Mouse (Mus musculus): ENCODE measurements around the gene Trim69. TPM values are rescaled to one million over a fixed set of nuclear protein-coding genes. Genes with fewer than 3 reads are reported as not detected.

The Trim69 gene
- polyA plus RNA-seq, 1 experiment from 2014 or later: not detected

DNA sequence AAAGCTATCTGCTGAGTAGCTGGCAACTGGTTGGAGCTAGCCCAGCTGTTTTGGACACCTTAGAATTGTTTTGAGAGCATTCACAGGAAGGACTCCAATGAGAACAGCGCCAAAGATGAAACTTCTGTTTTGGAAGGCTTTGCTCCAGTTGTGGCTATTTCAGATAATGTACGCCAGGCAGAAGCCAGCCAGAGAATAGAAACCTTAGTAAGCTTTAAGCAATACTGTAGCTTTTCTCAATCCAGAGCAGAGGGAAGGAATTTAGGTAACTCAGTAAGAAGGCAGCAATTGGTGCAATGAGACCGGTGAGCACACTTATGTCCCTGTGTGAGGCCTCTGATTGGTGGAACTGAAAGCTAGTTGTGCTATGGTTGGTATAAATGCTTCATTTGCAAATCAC is 17.4 kb upstream of the Trim69 start:
- Histone ChIP-seq H3K36me3 (no peaks in the 10 kb centered on the region), H3K9ac (no peak overlapping the region), H3K4me1 (0 out of 2 replicates have a peak, but pooled peaks cover 3% of the 10 kb centered on the region), H3K27ac (no peak overlapping the region), H3K9me3 (no peaks in the 10 kb centered on the region), H3K4me3 (no peak overlapping the region), H3K4me2 (replicated peaks) (no peak overlapping the region), H3K27me3 (replicated peaks) (no peaks in the 10 kb centered on the region)
- WGBS: 93% methylated on average over 3 of the region's 3 CpGs
- ATAC-seq (ENCODE audit: low FRiP score, low read depth): no peak

DNA sequence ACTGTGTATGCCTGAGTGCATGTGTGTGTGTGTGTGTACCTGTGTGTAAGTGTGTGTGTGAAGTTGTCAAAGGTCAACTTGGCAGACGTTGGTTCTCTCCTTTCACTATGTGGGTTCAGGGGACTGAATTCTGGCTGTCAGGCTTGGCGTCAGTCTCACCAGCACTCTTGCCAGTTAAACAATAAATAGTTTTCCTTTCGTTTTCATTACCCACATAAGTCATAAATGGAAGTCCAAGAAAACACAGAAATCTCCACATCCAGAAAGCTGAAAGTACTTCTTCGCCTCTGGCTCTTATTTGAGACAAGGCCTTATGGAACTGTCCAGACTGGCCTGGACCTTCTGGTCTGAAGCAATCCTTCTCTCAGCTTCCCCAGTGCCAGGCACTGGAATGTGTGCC is 14.7 kb upstream of the Trim69 start:
- ATAC-seq (ENCODE audit: low FRiP score, low read depth): no peak
- Histone ChIP-seq H3K4me3 (no peak overlapping the region), H3K27me3 (replicated peaks) (no peaks in the 10 kb centered on the region), H3K4me2 (replicated peaks) (no peak overlapping the region), H3K9me3 (no peaks in the 10 kb centered on the region), H3K4me1 (peaks cover 7% of the 10 kb centered on the region; the same call in 1 of the 2 replicates), H3K36me3 (no peaks in the 10 kb centered on the region), H3K27ac (no peak overlapping the region), H3K9ac (no peak overlapping the region)
- 74% methylated on average over 4 of the region's 4 CpGs for WGBS

DNA sequence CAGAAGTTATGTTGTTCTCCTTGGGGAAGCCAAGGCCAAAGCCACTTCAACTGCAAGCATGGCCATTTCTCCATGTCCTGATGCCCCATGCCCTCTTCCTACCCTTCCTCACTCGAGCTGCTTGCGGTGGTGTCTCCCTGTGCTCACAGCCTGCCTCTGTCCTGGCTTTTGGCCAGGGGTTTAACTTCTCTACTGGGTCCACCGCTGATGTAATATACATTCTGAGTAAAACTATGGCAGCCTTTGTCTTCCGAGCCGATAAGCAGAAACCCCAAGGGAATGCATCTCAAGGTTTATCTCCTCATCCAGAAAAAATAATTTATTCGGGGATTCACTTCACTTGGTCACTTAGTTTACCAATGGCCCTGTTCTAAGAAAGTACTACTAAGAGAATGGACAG is 13.8 kb upstream of the Trim69 start:
- Histone ChIP-seq H3K36me3 (no peaks in the 10 kb centered on the region), H3K27me3 (replicated peaks) (no peaks in the 10 kb centered on the region), H3K4me1 (peaks cover 7% of the 10 kb centered on the region; the same call in 1 of the 2 replicates), H3K4me3 (no peak overlapping the region), H3K4me2 (replicated peaks) (no peak overlapping the region), H3K9ac (no peak overlapping the region), H3K9me3 (no peaks in the 10 kb centered on the region), H3K27ac (no peak overlapping the region)
- WGBS: 78% methylated on average over 6 of the region's 6 CpGs
- no peak for ATAC-seq (ENCODE audit: low FRiP score, low read depth)

DNA sequence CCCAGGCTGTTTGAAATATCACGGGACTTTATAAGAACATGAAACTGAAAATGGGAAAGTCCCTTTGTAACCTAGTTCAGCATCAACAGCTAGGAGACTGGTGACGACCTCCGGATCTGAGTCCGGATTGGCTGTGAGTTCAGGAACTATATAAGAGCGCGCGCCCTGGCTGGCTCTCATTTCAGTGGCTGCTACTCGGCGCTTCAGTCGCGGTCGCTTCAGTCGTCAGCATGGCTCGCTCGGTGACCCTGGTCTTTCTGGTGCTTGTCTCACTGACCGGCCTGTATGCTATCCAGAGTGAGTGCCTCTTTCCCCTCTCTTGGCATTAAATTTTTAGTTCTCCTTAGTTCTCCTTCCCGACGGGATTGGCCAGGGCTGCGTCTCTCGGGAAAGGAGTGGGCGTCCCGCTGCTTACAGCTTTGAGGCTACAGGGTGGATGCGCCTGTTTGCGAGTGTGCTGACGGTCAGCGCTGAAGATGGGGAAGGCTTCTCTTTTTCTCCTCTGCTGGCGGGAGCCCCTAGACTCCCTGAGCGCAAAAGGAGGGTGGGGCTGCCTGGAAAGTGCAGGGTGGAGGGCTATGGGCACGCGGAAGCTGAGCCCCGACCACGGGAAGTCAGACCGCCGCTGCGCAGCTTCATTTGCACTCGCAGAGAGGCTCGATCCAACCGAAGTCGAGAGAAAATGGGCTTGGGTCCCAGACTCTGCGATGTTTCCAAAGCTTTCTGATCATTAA is 12.8 kb upstream of the Trim69 start, which contains the start of gene B2m:
B2m (plus strand) TSS at position 179 of the 734 bp plus-strand sequence.
- H3K4me2 ChIP-seq (replicated peaks): peak within 1 kb of the TSS; percentile 80
- peak within 1 kb of the TSS; percentile 70 for H3K9ac ChIP-seq
- no peaks in the 10 kb centered on the region for H3K27me3 ChIP-seq (replicated peaks)
- H3K4me3 ChIP-seq: peak within 1 kb of the TSS; percentile 63
- no peaks in the 10 kb centered on the region for H3K36me3 ChIP-seq
- ATAC-seq (ENCODE audit: low FRiP score, low read depth): peak; percentile 98
- H3K27ac ChIP-seq: peak within 1 kb of the TSS; percentile 26; the same call in 1 of the 2 replicates
- peaks cover 7% of the 10 kb centered on the region; the same call in 1 of the 2 replicates for H3K4me1 ChIP-seq
- H3K9me3 ChIP-seq: no peaks in the 10 kb centered on the region
- under 1% methylated on average over 40 of the region's 40 CpGs for WGBS

DNA sequence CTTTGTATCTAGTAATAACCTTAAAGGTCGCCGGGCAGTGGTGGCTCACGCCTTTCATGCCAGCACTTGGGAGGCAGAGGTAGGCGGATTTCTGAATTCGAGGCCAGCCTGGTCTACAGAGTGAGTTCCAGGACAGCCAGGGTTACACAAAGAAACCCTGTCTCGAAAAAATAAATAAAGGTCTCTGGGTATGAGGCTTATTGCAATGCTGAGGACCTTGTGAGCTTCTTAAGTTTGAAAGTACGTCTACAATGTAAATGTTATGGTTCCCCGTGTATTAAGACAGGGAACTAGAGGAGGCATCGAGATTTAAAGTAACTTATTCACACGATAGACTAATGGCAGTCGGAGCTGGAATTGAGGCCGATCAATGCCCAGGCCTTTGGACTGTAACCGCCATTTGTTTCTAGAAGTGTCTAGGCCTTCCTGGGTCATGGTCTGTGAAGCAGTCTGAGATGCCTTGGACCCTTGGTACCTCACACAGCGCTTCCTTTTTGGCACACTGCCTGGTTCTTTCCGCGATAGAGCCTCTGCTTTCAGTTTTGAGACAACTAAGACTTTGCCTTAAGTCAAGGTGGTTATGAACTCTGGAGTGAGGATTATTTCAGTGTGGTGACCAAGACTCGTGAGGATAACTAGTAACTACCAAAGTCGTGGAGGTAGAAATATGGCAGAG is 12.1 kb upstream of the Trim69 start:
- Histone ChIP-seq H3K36me3 (no peaks in the 10 kb centered on the region), H3K27me3 (replicated peaks) (no peaks in the 10 kb centered on the region), H3K4me1 (peaks cover 7% of the 10 kb centered on the region; the same call in 1 of the 2 replicates), H3K4me2 (replicated peaks) (peak overlapping the region; percentile 80), H3K9ac (peak overlapping the region; percentile 70), H3K27ac (no peak overlapping the region), H3K4me3 (peak overlapping the region; percentile 63), H3K9me3 (no peaks in the 10 kb centered on the region)
- 37% methylated on average over 18 of the region's 18 CpGs for WGBS
- peak; percentile 27; the same call in 1 of the 2 replicates for ATAC-seq (ENCODE audit: low FRiP score, low read depth)

DNA sequence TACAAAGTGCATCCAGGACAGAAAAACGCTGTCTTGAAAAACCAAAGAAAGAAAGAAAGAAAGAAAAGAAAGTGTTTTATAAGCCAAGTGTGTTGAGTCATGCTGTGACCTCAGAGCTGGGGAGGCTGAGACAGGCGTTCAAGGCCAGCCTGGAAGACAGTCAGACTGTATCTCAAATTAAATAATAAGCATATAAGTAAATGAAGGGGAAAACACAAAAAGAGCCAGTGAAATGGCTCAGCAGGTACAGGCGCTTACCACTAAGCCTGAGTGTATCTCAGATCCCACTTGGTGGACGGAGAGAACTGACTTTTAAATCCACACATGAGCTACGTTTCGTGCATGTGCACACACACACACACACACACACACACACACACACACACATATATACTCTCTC is 11.2 kb upstream of the Trim69 start:
- H3K4me1 ChIP-seq: peaks cover 7% of the 10 kb centered on the region; the same call in 1 of the 2 replicates
- no peaks in the 10 kb centered on the region for H3K9me3 ChIP-seq
- no peak overlapping the region for H3K4me3 ChIP-seq
- 92% methylated on average over 6 of the region's 6 CpGs for WGBS
- H3K4me2 ChIP-seq (replicated peaks): no peak overlapping the region
- no peak for ATAC-seq (ENCODE audit: low FRiP score, low read depth)
- H3K9ac ChIP-seq: no peak overlapping the region
- H3K27ac ChIP-seq: no peak overlapping the region
- no peaks in the 10 kb centered on the region for H3K36me3 ChIP-seq
- no peaks in the 10 kb centered on the region for H3K27me3 ChIP-seq (replicated peaks)

DNA sequence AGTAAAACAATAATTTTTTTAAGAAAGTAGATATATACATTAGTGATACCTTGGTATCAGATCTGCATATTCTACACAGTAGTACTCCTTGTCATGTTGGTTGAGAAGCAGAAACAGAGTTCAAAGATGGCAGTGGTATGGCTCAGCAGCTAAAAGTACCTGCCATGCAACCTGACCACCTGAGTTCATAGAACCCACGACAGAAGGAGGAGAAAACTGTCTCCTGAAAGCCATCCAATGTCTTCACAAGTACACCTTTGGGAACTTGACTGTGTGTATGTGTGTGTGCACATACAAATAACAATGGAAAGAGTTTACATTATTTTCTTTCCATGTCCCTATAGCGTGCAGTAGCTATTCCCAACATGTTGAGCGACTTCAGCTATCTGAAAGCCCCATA is 10.8 kb upstream of the Trim69 start:
- WGBS: 84% methylated on average over 3 of the region's 3 CpGs
- no peaks in the 10 kb centered on the region for H3K27me3 ChIP-seq (replicated peaks)
- no peak overlapping the region for H3K9ac ChIP-seq
- H3K4me2 ChIP-seq (replicated peaks): no peak overlapping the region
- no peak for ATAC-seq (ENCODE audit: low FRiP score, low read depth)
- no peaks in the 10 kb centered on the region for H3K36me3 ChIP-seq
- H3K4me3 ChIP-seq: no peak overlapping the region
- H3K27ac ChIP-seq: no peak overlapping the region
- peaks cover 7% of the 10 kb centered on the region; the same call in 1 of the 2 replicates for H3K4me1 ChIP-seq
- no peaks in the 10 kb centered on the region for H3K9me3 ChIP-seq

DNA sequence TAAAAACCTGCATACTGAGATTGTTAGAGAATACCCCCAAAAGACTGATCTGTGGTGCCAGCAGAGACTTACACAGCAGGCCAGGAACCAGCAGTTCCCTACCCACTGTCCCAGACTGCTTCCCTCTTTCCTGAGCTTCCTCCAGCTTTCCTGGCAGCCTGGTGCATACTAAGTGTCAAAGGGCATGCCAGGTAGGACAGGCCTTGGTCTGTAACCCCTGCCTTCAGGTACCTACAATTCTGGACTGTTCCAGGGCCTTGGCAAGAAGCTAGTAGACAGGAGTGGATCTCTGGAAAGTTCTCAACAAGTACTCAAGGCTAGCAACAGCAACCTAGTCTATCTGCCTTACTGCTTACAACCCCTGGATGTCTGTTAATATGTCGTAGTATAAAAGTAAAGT is 9.3 kb upstream of the Trim69 start:
- peaks cover 7% of the 10 kb centered on the region; the same call in 1 of the 2 replicates for H3K4me1 ChIP-seq
- no peak overlapping the region for H3K27ac ChIP-seq
- no peak overlapping the region for H3K9ac ChIP-seq
- ATAC-seq (ENCODE audit: low FRiP score, low read depth): no peak
- no peak overlapping the region for H3K4me3 ChIP-seq
- WGBS: 88% methylated on average over 1 of the region's 1 CpGs
- no peak overlapping the region for H3K4me2 ChIP-seq (replicated peaks)
- H3K27me3 ChIP-seq (replicated peaks): no peaks in the 10 kb centered on the region
- no peaks in the 10 kb centered on the region for H3K9me3 ChIP-seq
- H3K36me3 ChIP-seq: 0 out of 2 replicates have a peak, but pooled peaks cover 3% of the 10 kb centered on the region

DNA sequence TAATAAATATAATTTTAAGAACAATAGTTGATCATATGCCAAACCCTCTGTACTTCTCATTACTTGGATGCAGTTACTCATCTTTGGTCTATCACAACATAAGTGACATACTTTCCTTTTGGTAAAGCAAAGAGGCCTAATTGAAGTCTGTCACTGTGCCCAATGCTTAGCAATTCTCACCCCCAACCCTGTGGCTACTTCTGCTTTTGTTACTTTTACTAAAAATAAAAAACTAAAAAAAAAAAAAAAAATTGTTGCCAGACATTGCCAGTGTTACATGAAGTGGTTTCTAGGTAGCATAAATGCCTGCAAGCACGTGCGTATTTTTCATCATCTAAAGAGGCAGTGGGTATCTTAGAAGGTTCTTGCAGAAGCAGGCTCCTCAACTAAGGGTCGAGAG is 7.7 kb upstream of the Trim69 start:
- WGBS: 84% methylated on average over 3 of the region's 3 CpGs
- 0 out of 2 replicates have a peak, but pooled peaks cover 3% of the 10 kb centered on the region for H3K36me3 ChIP-seq
- no peaks in the 10 kb centered on the region for H3K9me3 ChIP-seq
- H3K27me3 ChIP-seq (replicated peaks): no peaks in the 10 kb centered on the region
- no peak overlapping the region for H3K4me3 ChIP-seq
- H3K9ac ChIP-seq: no peak overlapping the region
- H3K27ac ChIP-seq: no peak overlapping the region
- peaks cover 5% of the 10 kb centered on the region; the same call in 1 of the 2 replicates for H3K4me1 ChIP-seq
- no peak overlapping the region for H3K4me2 ChIP-seq (replicated peaks)
- no peak for ATAC-seq (ENCODE audit: low FRiP score, low read depth)

DNA sequence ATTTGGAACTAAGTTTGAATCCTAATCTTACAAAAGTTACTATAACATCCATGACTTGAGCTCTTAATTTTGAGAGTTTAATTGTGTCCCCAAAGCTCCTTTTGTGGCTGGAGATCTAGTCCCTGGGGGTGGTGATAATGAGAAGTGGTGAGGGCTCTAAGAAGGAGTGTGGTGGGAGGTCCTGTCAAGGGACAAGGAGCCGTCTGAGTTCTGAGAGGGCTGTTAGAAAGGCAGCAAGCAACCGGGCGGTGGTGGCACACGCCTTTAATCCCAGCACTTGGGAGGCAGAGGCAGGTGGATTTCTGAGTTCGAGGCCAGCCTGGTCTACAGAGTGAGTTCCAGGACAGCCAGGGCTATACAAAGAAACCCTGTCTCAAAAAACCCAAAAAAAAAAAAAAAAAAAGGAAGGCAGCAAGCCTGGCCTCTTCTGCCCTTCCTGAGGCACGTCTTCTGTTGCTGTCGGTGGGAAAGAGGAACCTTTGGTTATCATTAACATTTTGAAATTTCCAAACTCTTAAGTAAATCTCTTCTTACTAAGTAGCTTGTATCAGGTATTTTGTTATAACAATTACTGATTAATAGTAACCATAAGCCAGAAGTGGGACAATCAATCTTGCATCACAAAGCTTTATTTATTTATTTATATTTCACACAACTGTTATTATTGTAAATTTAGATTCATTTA is 6.7 kb upstream of the Trim69 start:
- 0 out of 2 replicates have a peak, but pooled peaks cover 3% of the 10 kb centered on the region for H3K36me3 ChIP-seq
- no peak overlapping the region for H3K4me2 ChIP-seq (replicated peaks)
- H3K27me3 ChIP-seq (replicated peaks): no peaks in the 10 kb centered on the region
- no peak for ATAC-seq (ENCODE audit: low FRiP score, low read depth)
- no peak overlapping the region for H3K9ac ChIP-seq
- no peaks in the 10 kb centered on the region for H3K9me3 ChIP-seq
- no peak overlapping the region for H3K27ac ChIP-seq
- no peak overlapping the region for H3K4me3 ChIP-seq
- no peaks in the 10 kb centered on the region for H3K4me1 ChIP-seq
- WGBS: 85% methylated on average over 7 of the region's 7 CpGs

DNA sequence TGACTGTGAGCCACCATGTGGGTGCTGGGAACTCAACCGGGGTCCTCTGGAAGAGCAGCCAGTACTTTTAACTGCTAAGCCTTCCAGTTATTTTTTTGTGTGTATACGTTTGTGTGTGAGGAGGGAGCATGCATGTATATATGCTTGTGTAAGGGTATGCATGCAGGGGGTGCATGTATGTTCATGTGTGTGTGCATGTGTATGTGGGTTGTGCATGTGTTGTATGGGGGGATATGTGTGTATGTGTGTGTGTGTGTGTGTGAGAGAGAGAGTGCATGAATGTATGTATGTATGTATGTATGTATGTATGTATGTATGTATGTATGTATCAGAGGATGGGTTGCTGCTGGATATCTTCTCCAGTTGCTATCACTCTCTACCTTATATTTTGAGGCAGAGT is 6.0 kb upstream of the Trim69 start:
- no peak overlapping the region for H3K9ac ChIP-seq
- no peaks in the 10 kb centered on the region for H3K27me3 ChIP-seq (replicated peaks)
- no peak overlapping the region for H3K4me3 ChIP-seq
- no peak overlapping the region for H3K27ac ChIP-seq
- H3K36me3 ChIP-seq: 0 out of 2 replicates have a peak, but pooled peaks cover 3% of the 10 kb centered on the region
- no peak overlapping the region for H3K4me2 ChIP-seq (replicated peaks)
- 93% methylated on average over 2 of the region's 2 CpGs for WGBS
- ATAC-seq (ENCODE audit: low FRiP score, low read depth): no peak
- no peaks in the 10 kb centered on the region for H3K9me3 ChIP-seq
- H3K4me1 ChIP-seq: no peaks in the 10 kb centered on the region

DNA sequence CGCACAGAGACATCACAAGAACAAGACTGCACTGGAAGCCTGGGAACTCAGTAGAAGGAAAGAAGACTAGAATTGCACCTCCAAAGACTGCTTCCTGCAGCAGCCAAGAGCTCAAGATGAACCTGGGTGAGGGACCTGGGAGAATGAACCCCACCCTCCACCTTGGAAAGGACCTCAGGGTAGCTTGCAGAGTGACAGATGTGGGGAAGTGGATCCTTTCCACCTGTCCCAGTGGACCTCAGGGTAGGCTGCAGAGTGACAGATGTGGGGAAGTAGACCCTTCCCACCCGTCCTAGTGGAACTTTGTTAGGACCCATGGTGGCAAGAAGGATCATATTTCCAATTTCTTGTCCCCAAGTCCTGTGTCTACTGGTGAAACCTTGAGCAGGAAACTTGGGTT is 5.2 kb upstream of the Trim69 start:
- Histone ChIP-seq H3K36me3 (0 out of 2 replicates have a peak, but pooled peaks cover 3% of the 10 kb centered on the region), H3K4me2 (replicated peaks) (no peak overlapping the region), H3K4me3 (no peak overlapping the region), H3K9ac (no peak overlapping the region), H3K4me1 (no peaks in the 10 kb centered on the region), H3K27ac (no peak overlapping the region), H3K27me3 (replicated peaks) (no peaks in the 10 kb centered on the region), H3K9me3 (no peaks in the 10 kb centered on the region)
- 81% methylated on average over 2 of the region's 2 CpGs for WGBS
- no peak for ATAC-seq (ENCODE audit: low FRiP score, low read depth)

Data from neural tube, embryonic 12.5 days (tissue).